Mouse (Mus musculus): ENCODE results near the gene Elk3.
A peak's percentile ranks its signal among the peaks of the same experiment; 100 is the strongest.

The Elk3 gene

DNA sequence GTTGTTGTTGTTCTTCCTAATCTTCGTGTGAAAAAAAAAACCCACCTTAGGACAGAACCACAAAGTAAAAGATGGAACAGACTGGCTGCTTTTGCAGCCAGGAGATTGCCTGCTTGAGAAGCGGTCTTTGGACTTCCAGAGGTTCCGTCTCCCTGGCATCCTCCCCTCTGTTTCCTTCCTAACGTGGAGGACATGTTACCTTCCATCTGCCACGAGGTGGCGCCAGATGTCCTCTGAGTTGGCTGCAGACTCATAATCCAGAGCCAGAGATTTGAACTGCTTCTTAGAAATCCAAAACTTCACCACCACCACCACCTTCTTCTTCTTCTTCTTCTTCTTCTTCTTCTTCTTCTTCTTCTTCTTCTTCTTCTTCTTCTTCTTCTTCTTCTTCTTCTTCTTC, 19.1 kb downstream of the Elk3 start:
- DNase-seq = peak; percentile 84

DNA sequence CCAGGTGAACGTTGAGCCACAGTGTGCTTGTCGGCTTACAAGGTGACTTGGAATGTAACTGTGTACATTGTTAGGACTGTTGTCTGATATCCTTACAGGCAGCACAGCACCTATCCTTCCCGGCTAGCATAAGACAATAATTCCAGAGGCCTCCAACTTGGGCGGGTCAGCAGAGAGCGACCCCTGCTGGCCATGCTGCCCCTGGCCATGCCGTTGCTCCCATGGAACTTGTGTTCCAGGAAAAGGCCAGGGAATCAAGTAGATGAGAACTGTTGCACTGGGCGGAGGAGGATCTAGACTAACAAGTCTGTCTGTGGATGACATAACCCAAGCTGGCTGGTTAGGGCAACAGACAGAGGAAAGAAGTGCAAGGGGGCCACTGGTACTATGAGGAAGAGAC, 19.6 kb downstream of the Elk3 start:
- no peak for DNase-seq

DNA sequence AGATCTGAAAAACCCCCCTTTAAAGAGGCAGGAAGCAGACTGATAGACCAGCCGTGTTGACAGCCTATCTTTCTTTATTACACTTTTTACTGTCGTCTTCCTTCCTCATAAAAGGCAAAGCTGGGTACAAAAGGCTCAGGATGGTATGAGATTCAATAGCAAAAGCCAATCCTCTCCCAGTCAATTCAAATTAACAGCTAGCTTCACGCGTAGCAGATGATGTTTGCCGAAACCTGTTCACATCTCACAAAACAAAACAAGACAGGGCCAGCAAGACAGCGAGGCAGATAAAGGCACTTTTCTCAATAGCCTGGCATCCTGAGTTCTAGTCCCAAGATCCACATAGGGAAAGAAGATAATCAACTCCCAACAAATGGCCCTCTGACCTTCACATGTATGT, 21.5 kb downstream of the Elk3 start:
- DNase-seq = no peak

- no peak for DNase-seq
These were observed 22.6 kb downstream of the Elk3 start for GRCm38 (mm10) chr10:93288336-93288735.

DNA sequence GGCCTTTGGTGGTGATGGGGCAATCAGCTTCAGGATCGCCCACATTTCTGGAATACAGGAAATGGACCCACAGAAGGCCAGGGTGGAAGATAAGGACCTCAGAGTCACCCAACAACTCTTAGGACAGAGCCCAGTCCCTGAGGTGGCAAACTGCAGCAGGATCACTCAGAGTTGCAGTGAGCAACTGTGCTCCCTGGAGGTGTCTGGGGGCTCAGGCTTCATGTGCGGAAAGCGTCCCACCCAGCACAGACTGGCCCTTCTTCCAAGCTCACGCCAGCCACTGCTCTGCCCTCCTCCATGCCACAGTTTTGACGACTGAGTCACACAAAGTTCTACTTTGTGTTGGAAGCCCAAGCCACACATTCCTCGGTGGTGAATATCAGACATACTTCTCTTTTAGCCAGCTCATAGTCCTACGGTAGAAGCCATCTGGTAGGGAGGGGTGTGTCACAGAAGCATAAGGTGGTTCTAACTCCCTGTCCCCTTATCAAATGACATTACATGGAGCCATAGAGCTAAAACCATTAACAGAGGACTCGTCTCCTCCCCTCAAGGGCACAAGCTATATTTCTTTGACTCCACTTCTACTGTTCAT, 23.3 kb downstream of the Elk3 start:
- no peak for DNase-seq

DNA sequence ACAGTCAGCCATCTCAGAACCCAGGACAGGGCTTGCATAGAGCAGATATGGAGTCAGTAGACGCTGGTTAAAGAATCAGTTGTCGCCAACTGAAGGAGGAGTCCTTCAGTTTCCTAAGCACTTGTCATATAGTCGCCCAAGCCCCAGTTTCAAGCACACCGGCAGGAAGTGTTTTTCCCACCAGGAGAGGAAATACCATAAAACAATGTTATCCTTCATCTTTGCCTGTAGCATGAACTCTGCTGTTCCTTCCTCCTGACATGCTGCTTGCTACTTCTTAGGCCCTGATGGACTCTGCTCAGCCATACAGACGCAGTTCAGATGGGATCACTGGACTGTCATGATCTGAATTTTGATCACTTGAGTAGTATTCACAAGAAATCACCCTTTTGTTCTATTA, 25.4 kb downstream of the Elk3 start:
- no peak for DNase-seq

- DNase-seq = peak; percentile 54
These were observed 27.7 kb downstream of the Elk3 start for GRCm38 (mm10) chr10:93283258-93283657.

DNA sequence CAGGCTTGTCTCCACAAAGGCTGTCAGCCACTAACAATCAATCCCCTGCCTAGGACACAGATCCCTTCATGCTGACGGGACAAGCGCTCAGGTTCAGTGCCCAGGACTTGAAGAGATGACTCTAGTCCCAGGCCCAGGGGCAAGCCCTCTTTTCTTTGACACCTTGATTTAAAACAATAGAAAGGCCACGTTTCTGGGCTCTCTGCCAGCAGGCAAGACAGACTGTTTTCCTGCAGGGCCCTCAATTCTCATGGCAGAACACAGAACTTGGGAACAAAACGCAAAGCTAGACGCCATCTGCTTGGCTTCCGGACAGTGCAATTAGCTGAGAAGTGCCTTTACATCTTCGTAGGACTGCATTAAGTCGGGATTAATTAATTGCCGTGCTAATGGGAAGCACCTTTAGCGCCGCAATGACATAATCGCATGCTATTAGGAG, 28.4 kb downstream of the Elk3 start:
- DNase-seq = no peak

DNA sequence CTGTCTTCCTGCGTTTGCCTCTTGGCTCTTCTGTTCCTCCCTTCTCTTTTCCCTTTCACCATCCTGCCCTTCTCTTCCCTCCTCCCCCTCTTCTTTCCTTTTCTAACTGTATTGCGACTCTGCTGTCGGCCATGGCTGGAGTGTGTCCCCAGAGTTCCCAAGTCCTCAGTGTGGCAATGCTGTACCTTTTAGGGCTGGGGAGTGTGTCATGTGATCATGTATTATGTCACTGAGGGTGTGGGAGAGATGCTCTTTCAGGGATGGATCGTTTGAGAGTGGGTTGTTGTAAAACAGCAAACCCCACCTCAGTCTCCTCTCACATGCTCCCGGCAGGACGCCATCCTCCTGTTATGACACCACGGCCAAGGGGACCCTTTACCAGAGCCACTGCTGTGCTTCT, 29.8 kb downstream of the Elk3 start:
- no peak for DNase-seq

DNA sequence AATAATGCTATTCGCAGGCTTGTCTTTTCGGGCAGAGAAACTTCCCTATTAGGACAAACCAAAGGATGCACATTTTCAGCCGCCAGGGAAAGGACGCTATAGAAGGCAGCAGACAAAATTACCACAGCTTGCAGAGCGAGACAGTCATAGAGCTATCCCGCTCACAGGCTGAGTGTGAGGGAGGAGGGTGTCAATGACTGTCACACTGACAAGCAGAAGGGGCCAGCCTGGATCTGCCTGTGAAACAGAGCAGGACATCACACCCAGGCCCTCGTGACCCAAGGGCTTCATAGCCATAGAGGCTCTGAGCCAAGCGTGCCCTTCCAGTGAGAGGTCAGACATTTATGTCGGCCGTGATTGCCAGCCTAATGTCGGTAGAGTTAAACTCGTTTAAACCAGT, 30.3 kb downstream of the Elk3 start:
- no peak for DNase-seq

- DNase-seq = no peak
These were observed 31.9 kb downstream of the Elk3 start for GRCm38 (mm10) chr10:93279062-93279461.

- DNase-seq = no peak
These were observed 32.6 kb downstream of the Elk3 start for GRCm38 (mm10) chr10:93278361-93278760.

DNA sequence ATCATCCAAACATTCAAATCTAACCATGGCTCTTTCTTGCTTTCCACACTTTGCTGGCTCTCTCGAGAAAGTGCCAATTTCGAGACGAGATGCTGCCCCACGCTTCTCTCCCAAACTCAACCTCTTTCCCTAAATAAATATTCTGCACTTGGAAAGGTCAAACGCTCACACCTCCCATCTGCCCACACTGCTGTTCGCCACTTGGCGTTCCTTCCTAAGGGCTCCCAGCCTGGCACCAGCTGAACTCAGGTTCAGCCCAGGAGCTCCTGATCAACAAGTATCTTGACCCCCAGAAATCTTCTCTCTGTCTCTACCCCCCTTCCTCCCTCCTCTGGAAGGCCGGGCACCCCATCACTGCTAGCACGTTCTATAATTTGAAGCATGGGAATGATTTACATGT, 34.1 kb downstream of the Elk3 start:
- DNase-seq = no peak

DNA sequence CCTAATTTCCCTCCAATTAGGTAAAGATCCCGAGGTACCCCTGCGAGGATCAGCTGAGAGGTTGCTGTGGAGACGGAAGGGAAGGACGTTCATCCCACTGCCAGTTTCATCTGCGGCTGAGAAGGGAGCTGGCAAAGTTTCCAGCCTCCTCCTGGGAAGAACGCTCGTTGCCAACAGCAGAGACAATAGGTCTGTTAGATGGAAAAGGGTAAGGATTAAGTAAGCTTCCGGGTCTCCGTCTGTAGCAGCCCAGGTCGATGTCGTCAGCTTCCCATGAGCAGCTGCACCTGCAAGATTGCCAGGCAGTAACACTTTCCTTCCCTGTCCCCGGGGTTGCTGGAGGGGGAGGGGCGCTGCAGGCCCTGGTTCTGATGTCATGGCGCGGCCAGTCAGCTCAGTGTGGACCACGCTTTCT, 34.6 kb downstream of the Elk3 start:
- no peak for DNase-seq

- DNase-seq = no peak
These were observed 35.5 kb downstream of the Elk3 start for GRCm38 (mm10) chr10:93275212-93276136.

GRCm38 (mm10) chr10:93274277-93274696, 36.6 kb downstream of the Elk3 start:
- DNase-seq = peak; percentile 40

DNA sequence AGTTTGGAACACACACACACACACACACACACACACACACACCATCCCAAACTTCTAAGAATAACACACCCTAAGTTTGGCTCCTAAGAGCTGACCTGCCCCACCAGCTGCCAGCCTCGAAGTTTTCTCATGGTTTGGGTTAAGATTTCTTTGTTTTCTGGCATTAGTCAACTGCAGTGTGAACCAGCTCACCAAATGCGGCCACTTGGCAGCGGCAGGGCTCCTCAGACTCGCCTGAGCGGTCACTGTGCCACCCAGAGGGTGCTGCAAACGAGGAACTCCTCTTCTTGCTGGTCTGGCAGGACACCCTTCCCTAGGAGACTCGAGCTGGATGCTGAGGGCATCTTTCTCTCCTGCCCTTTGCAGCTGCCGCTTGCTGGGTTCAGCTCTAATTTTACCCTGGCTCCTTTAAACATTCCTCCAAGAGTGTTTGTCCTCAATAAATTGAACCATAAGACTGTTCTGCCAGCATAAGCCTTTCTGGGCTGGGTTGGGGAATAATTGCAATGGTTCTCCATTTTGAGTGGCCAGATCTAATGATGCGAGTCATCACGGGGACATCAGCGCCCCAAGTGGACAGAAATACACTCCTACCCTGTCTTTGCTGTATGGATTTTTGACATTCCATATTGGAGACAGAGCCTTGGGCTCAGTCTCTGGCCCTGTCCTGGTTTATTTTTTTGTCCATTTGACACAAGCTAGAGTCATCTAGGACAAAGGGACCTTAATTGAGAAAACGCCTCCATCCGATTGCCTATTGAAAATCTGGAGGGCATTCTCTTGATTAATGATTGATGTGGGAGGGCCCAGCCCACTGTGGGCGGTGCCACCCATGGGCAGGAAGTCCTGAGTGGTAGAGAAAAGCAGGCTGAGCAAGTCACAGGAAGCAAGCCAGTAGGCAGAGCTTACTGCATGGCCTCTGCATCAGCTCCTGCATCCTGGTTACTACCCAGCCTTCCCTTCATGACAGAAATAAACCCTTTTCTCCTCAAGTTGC, 37.7 kb downstream of the Elk3 start:
- peak; percentile 51 for DNase-seq

- no peak for DNase-seq
These were observed 39.1 kb downstream of the Elk3 start for GRCm38 (mm10) chr10:93271831-93272230.

DNA sequence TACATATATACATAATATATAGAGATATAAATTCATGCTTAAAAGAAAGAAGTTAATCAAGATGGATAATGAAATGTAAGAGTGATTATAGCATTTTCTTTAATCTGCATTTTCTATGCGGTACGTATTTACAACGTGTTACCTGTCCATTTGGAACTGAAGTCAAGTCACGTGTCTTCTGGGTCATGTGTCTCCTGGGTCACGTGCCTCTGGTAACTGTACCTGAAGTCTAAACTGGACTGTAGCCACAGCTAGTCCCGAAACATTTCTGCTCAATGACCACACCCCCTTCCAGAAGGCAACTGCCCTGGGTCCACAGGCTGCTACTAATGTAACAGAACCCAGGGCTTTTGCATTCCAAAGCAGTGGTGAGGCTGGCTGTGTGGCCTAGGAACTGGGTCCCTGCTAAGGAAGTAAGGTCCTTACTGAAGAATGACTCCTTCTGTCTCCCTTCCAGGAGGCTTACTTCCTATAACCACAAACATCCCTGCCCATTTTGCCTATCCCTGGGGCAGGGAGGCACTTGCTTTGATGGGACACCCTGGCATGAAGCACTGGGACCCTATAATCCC, 40.0 kb downstream of the Elk3 start:
- no peak for DNase-seq

GRCm38 (mm10) chr10:93269744-93270143, 41.2 kb downstream of the Elk3 start:
- no peak for DNase-seq

GRCm38 (mm10) chr10:93268339-93268738, 42.6 kb downstream of the Elk3 start:
- no peak for DNase-seq

- no peak for DNase-seq
These were observed 43.4 kb downstream of the Elk3 start for GRCm38 (mm10) chr10:93267509-93267908.

DNA sequence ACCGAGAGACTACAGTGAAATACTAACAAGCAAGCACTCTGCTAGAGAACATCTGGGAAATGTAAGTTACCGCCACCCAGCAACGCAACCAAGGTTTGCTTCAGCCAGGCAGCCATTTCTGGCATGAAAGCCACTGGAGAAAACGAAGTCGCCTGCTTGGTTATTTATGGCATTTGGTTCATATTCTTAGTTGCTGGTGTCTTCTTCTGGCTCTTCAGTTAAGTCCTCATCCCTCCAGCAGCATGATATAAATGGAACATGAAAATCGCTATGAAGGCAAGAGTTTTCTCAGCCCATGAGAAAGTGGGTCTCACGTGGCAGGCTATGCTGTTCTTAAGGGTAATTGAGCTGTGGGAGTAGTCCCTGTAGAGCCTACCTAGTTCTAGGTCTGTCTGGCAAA, 44.4 kb downstream of the Elk3 start:
- DNase-seq = no peak
